Mouse (Mus musculus): ENCODE results near the gene Ttc39b.

GRCm38 (mm10) chr4:83206803-83207586, 117.1 kb downstream of the Ttc39b start:
- no peak for TF ChIP-seq CTCF (conservative IDR thresholded peaks at IDR 0.05; ENCODE audit: insufficient read depth, insufficient read length, low read depth, low read length)
- no peak for TF ChIP-seq POLR2A (IDR thresholded peaks at IDR 0.05; ENCODE audit: low read depth, low read length)
